Mouse (Mus musculus): ENCODE results near the gene Pde4d. TPM values are rescaled to one million over a fixed set of nuclear protein-coding genes. Genes with fewer than 3 reads are reported as not detected.

Pde4d gene
- total and polyA plus RNA-seq, 3 experiments = 18.5 to 18.8 TPM; not detected in 1

DNA sequence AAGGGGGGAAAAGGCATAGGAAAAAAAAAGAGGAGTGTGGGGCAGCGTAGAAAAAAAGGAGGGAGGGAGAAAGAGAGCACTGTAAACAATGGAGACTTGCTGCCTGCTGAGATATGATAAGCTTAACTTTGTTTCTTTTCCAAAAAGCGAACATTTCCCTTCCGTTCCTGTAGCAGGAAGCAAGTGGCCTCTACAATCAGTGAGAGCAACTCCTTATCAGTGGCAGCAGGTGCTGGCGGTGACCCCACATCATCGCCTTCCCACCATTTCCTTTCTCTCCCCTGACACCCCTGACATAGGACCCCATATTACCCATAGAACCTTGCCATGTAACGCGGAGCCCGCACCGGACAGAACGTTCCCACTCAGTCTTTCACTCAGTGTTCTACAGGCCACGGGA lies 197.5 kb downstream of the Pde4d start:
- no peak for TF ChIP-seq ELF1 (IDR thresholded peaks at IDR 0.05; ENCODE audit: low read depth, low read length)
- peak; percentile 58 for TF ChIP-seq TAL1 (IDR thresholded peaks at IDR 0.05; ENCODE audit: low read length)
- no peak for TF ChIP-seq MAFK (IDR thresholded peaks at IDR 0.05; ENCODE audit: borderline replicate concordance, low read depth, low read length)
- peak; percentile 2 for DNase-seq (ENCODE audit: low read depth, low spot score)
- no peak overlapping the region for H3K4me3 ChIP-seq (ENCODE audit: control insufficient read depth in 1 of 2, insufficient read depth in 1 of 2, low read depth in 2 of 2, low read length in 2 of 2)
- no peaks in the 10 kb centered on the region for H3K36me3 ChIP-seq (ENCODE audit: control insufficient read depth in 1 of 2, insufficient read depth in 2 of 2, low read length in 2 of 2)
- H3K27me3 ChIP-seq (ENCODE audit: control insufficient read depth in 1 of 2, insufficient read depth in 2 of 2, low read length in 2 of 2) = no peaks in the 10 kb centered on the region
- no peak overlapping the region for H3K9ac ChIP-seq (ENCODE audit: control insufficient read depth, low read depth, low read length, poor library complexity, severe bottlenecking)
- H3K27ac ChIP-seq (ENCODE audit: control insufficient read depth, low read depth, low read length) = no peak overlapping the region
- no peaks in the 10 kb centered on the region for H3K4me1 ChIP-seq (ENCODE audit: control insufficient read depth in 1 of 2, insufficient read depth in 2 of 2, low read length in 2 of 2)
- no peaks in the 10 kb centered on the region for H3K9me3 ChIP-seq (replicated peaks; ENCODE audit: insufficient read depth, low read length)
- H3K79me2 ChIP-seq (ENCODE audit: control insufficient read depth, insufficient read depth, low read length, poor library complexity) = no peaks in the 10 kb centered on the region

GRCm38 (mm10) chr13:108654026-108654723 lies 204.4 kb downstream of the Pde4d start:
- no peak overlapping the region for H3K4me3 ChIP-seq (ENCODE audit: control insufficient read depth in 1 of 2, insufficient read depth in 1 of 2, low read depth in 2 of 2, low read length in 2 of 2)
- no peaks in the 10 kb centered on the region for H3K79me2 ChIP-seq (ENCODE audit: control insufficient read depth, insufficient read depth, low read length, poor library complexity)
- TF ChIP-seq POLR2A (IDR thresholded peaks at IDR 0.05; ENCODE audit: control insufficient read depth in 1 of 2, insufficient read depth in 1 of 2, low read depth in 1 of 2, low read length in 2 of 2, poor library complexity in 1 of 2) = no peak
- TF ChIP-seq EP300 (IDR thresholded peaks at IDR 0.05; ENCODE audit: low read depth in 1 of 2, low read length in 2 of 2) = no peak
- no peaks in the 10 kb centered on the region for H3K27me3 ChIP-seq (ENCODE audit: control insufficient read depth in 1 of 2, insufficient read depth in 2 of 2, low read length in 2 of 2)
- H3K36me3 ChIP-seq (ENCODE audit: control insufficient read depth in 1 of 2, insufficient read depth in 2 of 2, low read length in 2 of 2) = no peaks in the 10 kb centered on the region
- no peak overlapping the region for H3K27ac ChIP-seq (ENCODE audit: control insufficient read depth, low read depth, low read length)
- H3K9me3 ChIP-seq (replicated peaks; ENCODE audit: insufficient read depth, low read length) = no peaks in the 10 kb centered on the region
- H3K9ac ChIP-seq (ENCODE audit: control insufficient read depth, low read depth, low read length, poor library complexity, severe bottlenecking) = no peak overlapping the region
- no peaks in the 10 kb centered on the region for H3K4me1 ChIP-seq (ENCODE audit: control insufficient read depth in 1 of 2, insufficient read depth in 2 of 2, low read length in 2 of 2)
- DNase-seq (ENCODE audit: low read depth, low spot score) = no peak

- Histone ChIP-seq H3K9ac (ENCODE audit: control insufficient read depth, low read depth, low read length, poor library complexity, severe bottlenecking) (no peak overlapping the region), H3K9me3 (replicated peaks; ENCODE audit: insufficient read depth, low read length) (no peaks in the 10 kb centered on the region), H3K36me3 (ENCODE audit: control insufficient read depth in 1 of 2, insufficient read depth in 2 of 2, low read length in 2 of 2) (no peaks in the 10 kb centered on the region), H3K4me3 (ENCODE audit: control insufficient read depth in 1 of 2, insufficient read depth in 1 of 2, low read depth in 2 of 2, low read length in 2 of 2) (no peak overlapping the region), H3K79me2 (ENCODE audit: control insufficient read depth, insufficient read depth, low read length, poor library complexity) (no peaks in the 10 kb centered on the region), H3K4me1 (ENCODE audit: control insufficient read depth in 1 of 2, insufficient read depth in 2 of 2, low read length in 2 of 2) (no peaks in the 10 kb centered on the region), H3K27ac (ENCODE audit: control insufficient read depth, low read depth, low read length) (no peak overlapping the region), H3K27me3 (ENCODE audit: control insufficient read depth in 1 of 2, insufficient read depth in 2 of 2, low read length in 2 of 2) (0 out of 4 replicates have a peak, but pooled peaks cover 0 to 1% of the 10 kb centered on the region in 2 experiments)
- DNase-seq (ENCODE audit: low read depth, low spot score) = no peak
- TF ChIP-seq ZMIZ1 (IDR thresholded peaks at IDR 0.05; ENCODE audit: low read depth, low read length) (no peak), MEF2A (IDR thresholded peaks at IDR 0.05; ENCODE audit: extremely low read depth, insufficient replicate concordance, low read depth, low read length, poor library complexity, severe bottlenecking) (no peak), SMC3 (IDR thresholded peaks at IDR 0.05; ENCODE audit: low read depth, low read length) (no peak), MAFK (IDR thresholded peaks at IDR 0.05; ENCODE audit: borderline replicate concordance, low read depth, low read length) (no peak), POLR2A (IDR thresholded peaks at IDR 0.05; ENCODE audit: control insufficient read depth in 1 of 2, insufficient read depth in 1 of 2, low read depth in 1 of 2, low read length in 2 of 2, poor library complexity in 1 of 2) (no peak), GABPA (IDR thresholded peaks at IDR 0.05; ENCODE audit: low read depth, low read length) (no peak), POLR2AphosphoS2 (IDR thresholded peaks at IDR 0.05; ENCODE audit: low read length) (no peak), ETS1 (IDR thresholded peaks at IDR 0.05; ENCODE audit: low read depth, low read length) (no peak), NRF1 (IDR thresholded peaks at IDR 0.05; ENCODE audit: insufficient read depth, low read depth, low read length, poor library complexity, severe bottlenecking) (no peak), EP300 (IDR thresholded peaks at IDR 0.05; ENCODE audit: low read depth in 1 of 2, low read length in 2 of 2) (no peak)
Observed at GRCm38 (mm10) chr13:108666579-108666978, 216.8 kb downstream of the Pde4d start.

Data from MEL (cell line).